Mouse (Mus musculus) cerebellum, adult (tissue): ENCODE measurements at regions not wholly inside any gene's neighbourhood (a gene's known extent, or its start where the extent isn't known, plus 50 kb on each side); places are given as distances from the start of the nearest gene placed in this dataset.

Source experiments
- ATAC-seq: cut with Nextera tagmentation; 2 replicates; pipeline ENCODE4 v1.9.2; 2017; ENCODE audit warnings: mild to moderate bottlenecking, moderate library complexity, mixed read lengths; ENCODE audit not compliant: insufficient number of reproducible peaks, low FRiP score, low TSS enrichment

DNA sequence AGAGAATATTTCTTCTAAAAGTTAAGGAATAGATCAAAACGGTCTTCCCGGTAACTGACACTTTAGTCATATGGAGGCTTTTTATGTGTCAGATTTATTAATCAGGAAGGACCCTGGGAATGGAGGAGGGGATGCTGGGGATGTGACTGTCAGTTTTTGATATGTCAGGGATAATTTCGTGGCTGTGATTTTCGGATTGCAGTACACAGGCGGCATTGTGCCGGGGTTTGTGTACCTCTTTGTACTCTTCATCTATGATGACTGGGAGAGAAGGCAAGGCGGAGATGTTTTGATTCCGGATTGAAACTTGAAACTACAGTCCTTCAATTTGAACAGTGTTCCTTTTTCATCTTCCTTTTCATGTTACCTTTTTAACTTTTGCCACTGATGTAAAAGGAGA, 344.2 kb downstream of the Mdfic start:
- no peak for ATAC-seq

DNA sequence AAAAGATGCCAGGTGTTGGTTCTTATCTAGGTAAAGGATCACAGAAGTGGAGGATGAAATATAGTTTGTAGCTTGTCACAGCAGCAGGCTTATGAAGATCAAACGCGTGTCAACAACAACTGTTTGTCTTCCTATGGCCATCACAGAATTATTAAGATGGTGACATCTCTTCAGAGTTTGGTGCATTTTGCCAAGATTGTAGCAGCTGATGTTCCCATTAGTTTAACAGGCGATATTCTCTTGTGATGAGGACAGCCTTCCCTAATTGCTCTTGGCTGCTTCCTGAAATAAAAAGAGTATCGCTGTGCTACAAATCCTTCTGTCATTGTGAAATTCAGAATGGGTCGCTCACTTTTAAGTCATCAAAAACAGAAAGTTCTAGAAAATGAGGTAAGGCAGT, 344.7 kb downstream of the Mdfic start:
- ATAC-seq, result no peak

DNA sequence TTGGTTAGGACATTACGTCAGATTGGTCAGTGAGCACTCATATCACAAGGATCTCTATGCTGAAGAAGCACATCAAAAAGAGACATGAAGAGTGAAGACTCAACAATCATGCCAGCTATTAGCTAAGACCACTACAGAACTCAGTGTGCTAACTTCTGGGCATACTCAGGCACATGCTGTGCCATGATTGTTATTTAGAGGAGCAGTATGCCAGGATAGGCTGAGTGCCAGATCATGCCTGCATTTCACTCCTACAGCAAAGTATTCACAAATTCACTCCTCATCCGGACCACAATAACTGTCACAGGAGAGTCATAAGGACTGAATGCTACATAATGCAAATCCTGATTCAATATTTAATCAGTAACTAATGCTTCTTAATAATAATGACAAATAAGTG, 355.8 kb downstream of the Mdfic start:
- no peak for ATAC-seq

DNA sequence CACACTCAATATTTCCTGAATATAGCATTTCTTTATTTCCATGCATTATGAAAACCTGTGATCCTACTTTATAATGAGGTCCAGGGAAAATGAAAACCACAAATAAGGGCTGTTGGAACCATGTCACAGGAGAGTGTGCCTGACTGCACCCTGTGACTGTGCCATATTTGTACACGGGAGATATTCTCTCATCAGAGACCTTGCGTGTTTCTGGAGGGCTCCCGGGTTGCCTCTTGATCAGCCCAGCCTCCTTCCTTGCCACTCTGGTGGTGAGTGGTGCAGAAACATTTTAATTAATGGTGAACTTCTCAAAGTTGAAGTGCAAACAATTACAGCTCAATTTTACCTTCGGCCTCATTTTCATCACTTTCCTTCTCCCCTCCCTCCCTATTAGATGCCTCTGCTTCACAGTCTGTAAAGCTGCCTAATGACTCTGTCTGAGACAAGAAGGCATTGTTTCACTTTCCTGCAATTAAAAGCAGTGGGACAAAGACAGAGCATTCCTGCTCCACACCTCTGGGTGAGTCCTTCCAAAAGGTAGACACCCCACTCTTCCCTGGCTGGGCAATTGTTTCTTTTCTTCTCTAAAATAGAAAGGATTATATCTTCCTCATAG, 356.8 kb downstream of the Mdfic start:
- ATAC-seq, result no peak

DNA sequence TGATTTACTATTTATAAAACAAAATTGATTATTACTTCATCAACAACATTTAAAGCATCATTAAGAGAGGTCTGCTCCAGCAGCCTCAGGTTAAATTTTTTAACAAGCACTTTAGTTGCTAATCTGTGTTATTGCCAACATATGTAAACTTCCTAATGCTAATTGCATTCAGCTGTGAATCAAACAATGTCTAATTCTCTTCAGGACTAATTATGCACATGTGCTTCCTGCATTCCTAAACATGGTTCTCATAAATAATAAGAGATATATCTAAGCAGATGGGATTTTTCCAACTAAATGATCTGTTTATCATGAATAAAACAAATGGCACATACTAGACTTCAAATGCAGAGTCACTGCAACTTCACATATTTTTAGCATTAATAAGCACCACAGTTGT, 357.5 kb downstream of the Mdfic start:
- no peak for ATAC-seq

DNA sequence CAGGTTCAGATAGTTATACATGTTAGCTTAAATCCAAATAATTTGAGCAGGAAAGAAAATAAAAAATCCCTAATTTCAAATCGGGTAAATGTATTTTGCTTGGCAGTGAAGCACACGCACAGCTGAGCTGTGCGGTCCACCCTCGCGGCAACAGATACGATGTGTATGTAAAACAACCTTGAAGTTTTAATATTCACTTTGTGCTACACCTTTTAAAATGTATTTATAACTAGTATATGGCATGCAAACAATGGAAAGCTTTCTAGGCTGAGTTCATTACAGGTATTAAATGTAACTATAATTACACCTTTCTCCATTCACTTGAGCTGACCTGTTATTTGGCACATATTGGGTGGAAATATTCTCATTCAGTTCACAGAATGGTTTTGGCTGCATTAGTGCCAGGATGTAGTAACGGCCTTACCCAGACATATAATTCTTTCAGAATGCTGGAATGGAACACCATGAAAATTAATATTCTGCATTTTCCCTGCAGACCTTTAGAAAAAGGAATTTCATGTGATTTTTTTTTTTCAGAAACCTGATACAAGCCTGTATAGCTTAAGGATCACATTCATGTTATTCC, 366.6 kb downstream of the Mdfic start:
- no peak for ATAC-seq

DNA sequence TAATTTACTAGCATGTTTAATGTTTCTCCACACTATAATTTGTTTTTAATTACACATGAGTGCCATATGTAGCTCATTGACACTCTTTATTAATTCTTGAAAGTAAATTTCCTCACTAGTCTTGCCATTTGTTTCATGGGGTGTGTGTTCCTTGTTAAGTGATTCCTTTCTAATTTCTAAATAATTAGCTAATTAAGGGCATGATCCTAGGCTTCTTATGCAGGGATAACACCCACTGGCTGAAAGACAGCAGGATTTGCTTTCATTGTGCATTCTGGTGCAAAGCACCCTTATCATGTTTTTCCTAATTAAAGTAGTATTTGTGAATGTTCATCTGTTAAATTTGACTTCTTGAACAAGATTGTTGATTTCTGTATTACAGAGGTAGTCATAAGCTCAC, 378.3 kb downstream of the Mdfic start:
- no peak for ATAC-seq

DNA sequence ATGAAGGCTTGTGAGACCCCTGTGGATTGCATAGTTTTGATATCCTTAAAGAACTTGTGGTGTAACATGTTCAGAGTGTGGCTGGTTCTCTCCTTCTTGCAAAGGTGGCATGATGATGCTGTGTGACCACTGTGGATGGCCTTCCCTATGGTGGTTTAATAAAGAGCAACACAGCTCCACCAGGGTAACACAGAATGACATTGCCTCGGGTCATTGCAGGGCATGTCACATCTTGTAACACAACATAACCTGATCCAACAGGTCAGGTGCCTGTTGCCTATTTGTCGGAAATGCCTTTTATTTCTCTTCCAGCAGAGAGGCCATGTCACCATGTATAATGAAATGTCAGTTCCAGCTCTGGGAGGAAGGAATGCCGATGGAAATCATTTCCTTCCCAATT, 420.5 kb downstream of the Mdfic start:
- ATAC-seq, result no peak

DNA sequence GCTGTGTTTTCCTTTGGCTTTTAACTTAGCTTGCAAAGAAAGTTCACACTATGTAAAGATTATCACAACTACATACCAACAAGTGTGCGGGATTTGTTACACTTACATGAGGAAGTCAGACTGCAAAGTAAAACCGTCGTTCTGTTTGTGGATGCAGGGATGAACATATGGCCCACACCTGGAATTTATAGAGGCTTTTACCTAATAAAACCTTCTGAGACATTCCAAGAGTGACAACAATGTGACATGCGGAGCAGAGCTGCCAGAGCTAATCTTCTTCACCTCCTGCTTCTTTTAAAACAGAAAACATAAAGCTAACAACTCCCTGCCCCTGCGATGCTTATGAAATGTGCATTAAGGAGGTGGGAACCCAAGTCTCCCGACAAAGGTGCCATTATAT, 424.1 kb downstream of the Mdfic start:
- ATAC-seq, result no peak

DNA sequence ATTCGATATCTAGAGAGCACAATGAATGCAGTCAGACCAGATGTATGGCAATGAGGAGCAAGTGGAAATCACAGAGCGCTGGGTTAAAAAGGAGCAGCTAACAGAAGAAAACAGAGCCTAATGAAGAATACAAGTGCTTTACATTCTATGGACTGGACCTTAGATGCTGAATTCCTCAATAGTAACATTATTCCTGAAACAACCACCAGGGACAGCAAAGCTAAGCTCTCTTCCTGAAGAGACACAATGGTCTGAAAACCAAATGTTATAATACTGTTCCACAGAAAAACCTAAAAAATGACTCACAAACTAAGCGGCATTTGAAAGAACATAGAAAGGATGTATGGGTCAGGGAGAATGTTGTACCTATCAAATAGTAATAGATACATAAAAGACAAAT, 430.1 kb downstream of the Mdfic start:
- ATAC-seq, result no peak

DNA sequence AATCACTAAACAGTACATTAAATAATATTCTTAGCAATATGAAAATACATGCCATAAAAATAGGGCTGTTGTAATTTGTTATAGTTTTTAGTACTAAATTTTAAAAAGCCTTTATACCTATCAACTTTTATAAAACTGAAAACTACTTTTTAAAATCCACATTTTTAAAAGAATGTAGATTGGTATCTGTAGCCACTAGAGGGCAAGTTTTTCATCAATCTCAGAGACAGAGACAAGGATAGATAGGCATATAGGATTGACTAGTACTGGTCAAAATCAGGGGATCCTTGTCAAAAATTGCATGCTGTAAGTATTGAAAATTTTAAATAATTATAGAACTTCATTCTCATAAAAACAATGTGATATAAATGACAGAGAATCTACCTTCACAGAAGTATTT, 431.0 kb downstream of the Mdfic start:
- ATAC-seq, result no peak

DNA sequence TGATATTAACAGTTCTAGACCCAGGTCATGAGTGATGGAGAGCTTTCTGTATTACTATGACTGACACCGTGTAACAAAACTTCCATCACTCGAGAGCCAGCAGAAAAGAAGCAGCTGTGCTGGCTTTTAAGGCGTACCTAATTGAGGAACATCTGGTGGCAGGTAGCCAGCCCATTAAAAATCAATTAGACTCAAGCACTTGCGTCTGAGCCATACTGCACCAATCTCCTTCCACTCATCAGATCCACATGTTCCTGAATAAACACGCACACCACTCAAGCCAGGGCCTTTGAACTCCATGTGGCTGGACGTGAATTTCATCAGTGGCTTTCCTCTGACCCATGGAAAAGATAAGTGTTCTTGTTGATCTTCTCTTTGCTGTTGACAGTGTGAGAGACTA, 432.2 kb downstream of the Mdfic start:
- no peak for ATAC-seq

DNA sequence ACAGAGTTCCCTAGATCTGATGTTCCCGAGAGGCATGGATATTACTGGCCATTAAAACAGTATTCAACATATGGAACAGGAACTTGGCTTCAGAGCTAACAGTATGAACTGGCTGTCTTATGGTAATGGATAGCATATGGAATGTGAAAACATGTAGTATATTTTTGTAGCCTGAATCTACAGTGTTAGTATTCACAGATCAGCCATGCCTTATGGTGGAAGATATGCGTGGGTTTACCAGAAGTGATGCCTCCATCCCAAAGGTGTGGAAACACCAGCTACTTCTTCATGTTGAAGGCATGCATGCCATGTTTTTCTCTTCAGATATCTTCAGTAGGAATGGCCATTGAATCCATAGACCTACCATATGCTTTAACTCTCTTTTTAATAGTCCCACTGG, 444.6 kb downstream of the Mdfic start:
- ATAC-seq, result no peak

DNA sequence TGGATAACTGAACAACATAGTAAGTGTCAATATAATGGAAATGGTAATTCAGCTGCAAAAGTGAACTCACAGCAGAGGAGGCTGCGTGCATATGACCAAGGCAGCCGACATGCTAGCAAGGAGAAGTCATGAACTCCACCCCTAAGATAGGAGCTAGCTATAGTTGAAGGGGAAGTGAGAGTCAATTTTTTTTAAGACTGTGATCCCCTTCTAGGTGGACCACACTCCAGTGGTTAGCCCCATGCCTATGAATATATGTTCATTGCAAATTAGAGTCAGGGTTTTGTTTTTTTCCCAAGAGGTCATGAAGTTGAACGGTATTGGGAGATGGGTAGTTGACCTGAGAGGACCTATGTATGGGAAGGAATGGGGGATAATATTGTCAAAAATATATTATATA, 451.4 kb downstream of the Mdfic start:
- no peak for ATAC-seq

DNA sequence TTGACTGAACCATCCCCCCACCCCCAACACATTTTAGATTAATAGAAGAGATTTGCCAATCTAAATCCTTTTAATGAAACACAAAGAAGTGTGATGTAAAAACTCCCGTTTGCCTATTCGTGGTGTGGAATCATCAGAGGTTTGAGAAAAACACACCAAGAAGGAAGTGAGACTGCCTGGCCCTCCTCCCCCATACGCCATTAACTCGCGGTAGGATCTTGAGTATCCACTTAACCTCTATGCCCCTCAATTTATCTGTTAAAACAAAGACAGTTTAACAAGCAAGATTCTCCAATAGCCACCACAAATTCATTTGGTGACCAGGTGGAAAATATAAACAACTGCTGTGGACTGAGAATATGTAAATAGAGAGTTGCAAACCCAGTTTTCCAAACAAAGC, 456.9 kb downstream of the Mdfic start:
- ATAC-seq, result no peak

DNA sequence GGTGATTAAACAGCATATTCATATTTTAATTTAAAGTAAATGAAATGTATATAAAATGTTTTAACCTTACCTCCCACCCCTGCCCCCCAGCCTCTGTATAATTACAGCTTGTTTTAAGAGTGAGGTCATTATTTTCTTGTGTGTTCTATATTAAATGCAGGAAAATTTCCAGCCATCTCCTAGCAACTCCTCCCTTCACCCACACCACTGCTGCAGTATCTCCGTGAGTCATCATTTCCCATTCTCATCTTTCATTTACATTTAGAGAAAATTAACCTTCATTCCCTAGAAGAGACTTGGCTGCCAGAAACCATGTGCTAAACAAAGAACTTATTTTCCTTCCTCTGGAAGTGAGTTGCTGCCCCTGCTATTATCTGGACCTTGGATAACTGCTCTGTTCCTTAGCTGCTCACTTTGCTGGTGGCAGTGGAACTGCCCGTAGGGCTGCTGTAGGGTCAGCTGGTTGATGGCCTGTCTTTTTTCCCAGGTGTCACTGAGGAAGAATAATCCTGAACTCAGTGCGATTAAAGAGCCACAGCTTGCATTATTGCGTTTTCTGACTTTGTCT, 467.6 kb downstream of the Mdfic start:
- no peak for ATAC-seq

DNA sequence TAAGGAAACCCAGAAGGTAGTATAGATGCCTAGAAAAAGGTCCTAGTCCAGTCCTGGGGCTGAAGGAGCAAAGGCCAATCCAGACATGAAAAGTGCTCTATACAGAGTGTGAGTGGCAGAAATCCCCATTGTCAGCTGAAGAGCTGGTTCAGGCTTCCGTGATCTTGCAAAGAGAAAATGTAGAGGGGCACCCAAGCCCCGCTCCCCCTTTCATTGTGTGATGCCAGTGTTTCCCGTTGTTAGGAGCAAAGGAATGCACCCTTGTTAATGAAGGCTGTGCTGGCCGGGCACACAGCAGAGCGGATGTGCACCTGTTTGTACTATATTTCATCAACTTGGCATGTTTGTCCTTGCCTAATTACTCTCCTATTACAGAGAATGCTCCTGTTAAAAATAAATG, 492.5 kb downstream of the Mdfic start:
- no peak for ATAC-seq

DNA sequence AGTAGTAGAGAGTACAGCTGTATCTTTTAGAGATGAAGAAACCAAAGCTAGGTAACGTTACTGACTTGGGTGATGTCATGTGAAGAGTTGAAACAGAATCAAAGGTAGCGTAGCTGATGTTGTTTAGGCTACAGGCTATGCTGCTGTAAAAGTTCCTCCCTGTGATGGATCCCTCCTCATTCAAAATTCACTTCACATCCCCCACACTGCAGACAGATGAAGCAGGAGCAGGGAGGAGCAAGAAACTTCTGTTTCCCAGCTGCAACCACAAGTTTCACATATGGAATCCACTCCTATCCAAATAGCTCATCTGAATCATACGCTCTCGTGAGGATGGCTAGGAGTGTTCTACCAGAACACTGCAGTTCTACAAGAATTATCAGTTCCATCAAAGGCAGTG, 493.2 kb downstream of the Mdfic start:
- ATAC-seq, result no peak

DNA sequence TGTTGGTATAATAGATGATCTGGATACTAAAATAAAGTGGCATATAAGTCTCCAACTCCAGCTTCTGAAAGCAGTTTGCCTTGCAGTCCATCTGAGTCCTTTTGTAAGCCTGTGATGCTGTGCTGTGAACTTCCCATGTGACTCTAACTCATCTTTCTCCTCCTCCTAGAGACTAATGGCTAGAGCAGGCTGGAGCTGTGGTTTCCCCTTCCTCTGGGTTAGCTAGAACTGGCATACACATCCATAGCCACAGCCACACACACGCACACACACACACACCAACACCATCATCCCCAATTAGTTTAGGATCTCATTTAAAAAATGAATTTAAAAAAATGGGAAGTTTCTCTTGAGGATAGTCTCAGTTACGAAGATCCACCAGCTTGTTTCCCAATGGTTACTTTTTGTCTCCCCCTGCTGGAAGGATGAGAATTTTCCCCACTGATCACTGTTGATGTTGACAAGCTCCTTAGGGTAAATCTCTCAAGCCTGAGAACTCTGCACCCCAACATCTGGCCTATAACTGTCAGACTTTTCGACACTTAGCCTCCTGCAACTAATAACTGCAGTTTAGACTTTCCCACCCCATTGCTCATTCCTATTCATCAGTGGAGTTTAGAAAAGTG, 500.7 kb downstream of the Mdfic start:
- ATAC-seq, result 0 out of 2 replicates have a peak, but pooled peaks have one; percentile 15
